Mouse (Mus musculus) retina, embryonic 14.5 days (tissue): ENCODE results near the gene 1700020N01Rik.

Experiments used
- DNase-seq: peaks from one replicate; pipeline ENCODE4 v3.0.0-alpha.2; 2015; ENCODE audit warnings: low spot score

The 1700020N01Rik gene

DNA sequence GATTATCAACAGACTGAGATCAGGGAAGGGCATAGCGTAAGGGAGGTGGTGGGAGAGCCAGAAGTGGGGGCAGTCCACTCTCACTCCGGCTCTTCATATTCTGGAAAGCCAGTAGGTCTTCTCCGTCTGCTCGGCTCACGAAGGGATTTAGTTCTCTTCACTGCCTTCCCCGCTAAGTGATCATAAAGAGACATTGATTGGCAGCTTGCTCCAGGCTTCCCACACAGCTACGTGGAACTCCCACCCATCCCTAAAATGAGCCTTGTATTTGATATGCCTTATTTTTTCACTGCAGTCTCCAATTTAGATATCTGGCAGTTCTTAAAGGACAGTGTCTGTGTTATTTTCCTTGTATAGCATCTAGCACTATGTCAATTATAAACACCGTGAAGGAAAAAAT, 11.5 kb downstream of the 1700020N01Rik start:
- no peak for DNase-seq

DNA sequence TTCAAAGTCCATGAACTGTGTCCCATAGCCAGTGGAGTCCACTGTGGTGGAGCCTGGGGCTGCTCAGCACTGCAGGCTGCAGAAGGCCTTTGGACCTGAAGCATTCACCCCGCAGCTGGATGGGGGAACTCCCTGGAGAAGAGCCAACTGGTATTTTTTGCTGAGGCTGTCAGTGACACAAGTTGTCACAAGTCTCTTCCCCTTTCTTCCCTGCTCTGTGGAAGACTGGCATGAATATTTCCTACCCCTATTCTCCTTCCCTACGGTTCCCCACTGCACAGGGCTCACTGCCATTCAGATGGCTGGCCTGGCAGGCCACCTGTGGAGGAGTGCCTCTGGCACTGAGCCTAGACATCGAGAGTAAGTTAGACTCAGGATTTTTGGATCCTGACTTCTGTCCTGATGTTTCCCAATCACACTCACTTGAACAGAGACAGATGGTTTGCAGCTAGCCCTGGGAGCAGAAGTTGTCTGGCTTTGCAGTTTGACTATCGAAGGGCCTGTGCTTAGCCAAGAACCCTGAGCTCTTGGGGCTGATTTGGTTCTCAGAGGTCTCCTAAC, 12.1 kb downstream of the 1700020N01Rik start:
- no peak for DNase-seq

DNA sequence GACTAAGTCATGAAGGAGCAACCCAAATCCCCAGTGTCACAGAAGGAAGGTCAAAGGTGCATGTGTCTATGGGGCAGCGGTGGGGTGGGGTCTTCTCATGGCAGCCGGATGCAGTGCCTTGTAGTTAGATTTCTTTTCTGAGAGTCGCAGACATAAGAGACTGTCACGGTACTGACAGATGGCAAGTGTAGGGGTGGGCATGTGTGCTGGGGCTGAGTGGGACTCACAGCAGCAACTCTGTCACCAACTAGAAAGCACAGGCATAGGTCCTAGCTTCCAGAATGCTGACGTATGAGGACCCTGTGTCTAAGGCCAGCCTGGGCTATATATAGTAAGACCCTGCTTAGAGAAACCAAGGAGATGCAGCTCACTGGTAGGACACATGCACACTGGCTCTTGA, 12.7 kb downstream of the 1700020N01Rik start:
- DNase-seq: no peak

DNA sequence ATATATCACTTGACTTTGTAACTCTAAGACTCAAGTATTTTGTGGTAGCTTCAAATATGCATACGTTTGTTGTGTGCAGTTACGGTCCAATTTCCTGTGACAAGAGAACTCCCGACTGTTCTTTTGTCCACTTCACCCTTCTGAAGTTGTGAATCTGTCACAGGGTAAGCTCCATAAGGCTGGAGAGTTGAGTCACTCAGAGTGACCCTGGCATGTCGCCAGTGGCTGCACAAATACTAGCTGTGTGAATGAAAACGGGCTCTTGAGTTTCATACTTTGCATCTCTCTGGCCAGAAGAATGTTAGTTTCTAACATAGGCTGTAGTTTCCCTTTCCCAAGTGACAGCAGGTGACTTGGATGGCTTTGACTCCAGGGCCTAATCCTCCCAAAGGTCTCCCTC, 14.0 kb downstream of the 1700020N01Rik start:
- DNase-seq: no peak

DNA sequence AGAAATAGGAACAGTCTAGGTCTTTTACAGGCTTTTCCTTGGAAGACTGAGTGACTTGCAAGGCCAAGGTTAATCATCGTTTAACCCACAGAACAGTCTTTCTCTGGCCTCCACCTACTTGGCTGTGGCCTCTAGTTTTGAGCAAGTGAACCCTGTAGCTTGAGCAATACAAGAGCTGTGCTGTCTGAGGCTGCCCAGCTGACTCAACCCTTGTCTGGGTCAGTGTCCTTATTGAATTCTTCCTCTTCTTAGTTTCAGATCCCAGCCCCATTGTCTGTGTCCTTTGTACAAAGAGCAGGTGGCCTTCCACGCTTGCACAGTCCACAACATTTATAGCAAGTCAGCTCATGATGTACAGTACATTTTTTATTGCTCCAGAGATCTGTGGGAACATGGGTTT, 16.6 kb downstream of the 1700020N01Rik start:
- no peak for DNase-seq

DNA sequence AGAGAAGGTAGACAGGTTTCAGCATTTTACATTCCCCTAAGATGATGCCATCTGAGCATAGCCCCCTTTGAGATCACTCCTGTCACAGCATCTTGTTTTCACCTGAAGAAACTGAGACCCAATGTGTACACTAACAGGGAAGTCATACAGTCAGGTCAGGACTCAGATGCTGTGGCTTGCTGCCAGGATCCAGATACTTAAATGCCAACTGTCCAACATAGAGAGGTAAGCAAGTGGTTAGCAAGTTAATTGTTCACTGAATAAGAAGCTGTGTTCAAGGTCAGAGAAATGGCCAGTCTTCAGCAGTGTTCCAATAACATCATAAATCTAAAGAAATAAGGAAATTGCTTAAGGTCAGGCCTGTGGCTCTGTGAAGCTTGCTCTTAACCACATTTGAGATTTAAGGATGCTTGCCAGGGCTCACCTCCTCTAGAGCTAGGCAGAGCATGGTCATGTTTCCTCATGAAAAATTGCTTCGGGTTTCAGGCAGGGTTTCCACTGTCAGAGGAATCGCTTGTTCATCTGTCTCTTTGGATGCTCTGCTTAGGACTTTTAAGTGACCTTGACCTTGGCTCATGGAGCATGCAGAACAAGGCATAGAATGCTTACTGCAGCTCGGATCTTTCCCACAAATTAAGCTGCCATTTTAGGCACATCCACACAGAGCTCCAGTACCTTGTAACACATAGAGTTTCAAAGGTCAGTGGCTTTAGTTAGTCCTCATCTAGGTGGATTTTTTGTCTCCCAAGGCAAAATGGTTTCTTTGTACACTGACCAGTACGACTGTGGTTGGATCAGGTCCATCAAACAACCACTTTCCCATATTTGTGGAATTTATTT, 20.3 kb downstream of the 1700020N01Rik start:
- DNase-seq: no peak

DNA sequence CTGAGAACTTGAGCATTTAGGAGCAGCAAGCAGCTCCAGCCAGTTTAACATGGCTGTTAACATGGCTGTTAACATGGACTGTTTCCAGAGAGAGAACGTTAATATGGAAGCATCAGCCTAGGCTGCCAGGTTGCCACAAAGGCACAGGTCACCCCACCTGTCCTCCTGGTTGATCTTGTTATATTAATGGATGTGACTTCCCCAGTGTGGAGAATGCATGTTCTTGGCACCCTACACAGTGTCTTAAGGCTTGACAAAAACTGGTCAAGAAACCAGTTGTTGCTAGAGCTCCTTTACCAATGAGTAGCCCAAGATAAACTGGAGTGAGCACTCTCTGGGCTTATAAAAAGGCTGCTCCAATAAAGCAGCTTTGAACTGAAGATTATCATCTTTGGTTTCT, 21.6 kb downstream of the 1700020N01Rik start:
- DNase-seq: no peak

DNA sequence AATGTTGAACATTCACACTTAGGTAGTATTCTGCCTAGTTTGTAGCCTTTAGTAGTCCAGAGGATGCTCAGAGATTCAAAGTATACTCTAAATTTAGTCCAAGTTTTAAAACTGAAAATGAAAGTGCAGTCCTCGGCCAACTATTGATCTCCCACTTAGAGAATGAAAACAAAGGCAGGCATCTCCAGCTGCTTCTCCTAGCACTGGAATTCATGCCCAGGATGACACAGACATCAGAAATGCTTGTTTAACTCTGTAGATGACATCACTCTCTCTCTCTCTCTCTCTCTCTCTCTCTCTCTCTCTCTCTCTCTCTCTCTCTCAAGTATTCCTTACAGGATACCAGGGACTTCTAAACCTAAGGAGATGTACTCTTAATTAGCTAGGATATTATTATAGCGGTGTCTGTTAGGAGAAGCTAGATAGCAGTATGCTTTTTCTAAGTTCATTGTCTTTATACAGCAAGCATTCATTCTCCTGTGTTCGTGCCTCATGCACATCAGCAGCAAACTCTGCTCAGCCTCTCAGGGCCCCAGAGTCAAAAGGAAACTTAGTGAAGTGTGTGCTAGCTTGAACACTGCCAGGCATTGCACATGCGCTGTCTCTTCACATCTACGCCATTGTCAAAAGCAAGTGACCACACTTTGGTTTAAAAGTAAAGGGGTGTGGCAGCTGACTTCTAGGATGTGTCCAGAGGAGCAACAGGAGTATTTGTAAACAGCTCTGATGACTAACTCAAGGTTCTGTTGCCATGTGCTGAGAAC, 26.0 kb downstream of the 1700020N01Rik start:
- DNase-seq: no peak

DNA sequence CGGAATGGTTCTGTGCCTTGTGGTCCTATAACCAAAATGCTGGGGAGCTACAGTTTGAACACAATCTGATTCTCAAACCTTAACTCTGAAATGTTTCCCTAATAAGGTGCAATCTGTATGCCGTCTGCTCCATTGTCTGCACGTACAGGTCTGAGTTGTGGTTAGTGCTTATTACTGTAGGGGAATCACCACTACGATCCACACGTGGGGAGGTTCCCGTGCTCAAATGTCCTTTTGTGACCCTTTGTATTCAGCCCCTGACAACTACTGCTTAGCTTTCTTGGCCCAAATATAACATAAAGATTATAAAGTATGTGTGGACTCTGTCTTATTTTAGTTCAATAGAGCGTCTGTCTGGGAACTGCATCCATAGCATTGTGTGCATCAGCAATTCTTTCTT, 29.1 kb downstream of the 1700020N01Rik start:
- DNase-seq: no peak

DNA sequence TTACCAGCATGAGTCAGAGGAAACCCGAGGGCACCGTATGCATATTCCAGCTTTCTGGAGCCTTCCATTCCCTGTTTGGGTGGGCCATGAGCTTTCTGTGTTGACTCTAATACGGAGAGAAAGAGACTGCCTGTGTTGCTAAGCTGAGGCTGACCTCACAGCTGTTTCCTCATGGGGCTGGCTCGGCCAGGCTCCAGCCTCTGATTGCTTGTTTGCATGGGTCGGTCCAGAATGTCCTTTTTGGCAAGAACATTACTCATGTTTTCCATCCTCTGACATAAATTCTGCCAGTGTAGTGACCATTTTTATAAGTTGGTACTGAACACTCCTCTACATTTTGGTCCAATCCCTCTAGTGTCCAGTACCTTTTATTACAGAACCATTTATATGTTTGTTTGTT, 35.6 kb downstream of the 1700020N01Rik start:
- no peak for DNase-seq

DNA sequence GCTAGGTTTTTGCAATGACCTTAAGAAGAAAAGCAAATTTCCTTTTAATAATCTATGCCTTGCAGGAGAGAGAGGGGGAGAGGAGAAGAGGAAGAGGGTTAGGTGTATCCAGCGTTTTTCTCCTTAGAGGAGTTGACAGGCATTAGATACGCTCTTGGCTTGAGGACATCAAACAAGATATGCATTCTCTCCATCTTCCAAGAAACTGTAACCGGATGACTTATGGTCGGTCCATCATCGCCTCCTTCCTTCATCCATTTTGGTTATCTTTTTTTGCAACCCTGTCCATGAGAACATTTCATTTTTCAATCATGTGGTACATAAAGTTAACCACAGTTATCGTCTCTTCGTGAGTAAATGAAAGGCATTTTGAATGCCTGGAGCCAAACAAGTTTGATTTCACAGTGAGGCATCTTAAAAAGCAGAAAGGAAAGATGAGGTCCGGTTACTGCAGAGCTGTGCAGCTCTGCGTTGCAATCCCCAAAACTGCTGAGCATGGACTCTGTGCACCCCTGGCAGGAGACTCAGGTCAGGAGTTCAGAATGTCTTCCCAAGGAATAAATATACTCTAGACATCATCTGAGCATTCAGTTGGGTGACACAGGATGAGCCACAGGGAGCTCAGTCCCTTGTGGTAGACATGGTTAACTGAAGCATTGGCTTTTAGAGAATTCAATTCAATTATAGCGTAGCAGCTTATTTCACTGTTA, 36.2 kb downstream of the 1700020N01Rik start:
- no peak for DNase-seq

DNA sequence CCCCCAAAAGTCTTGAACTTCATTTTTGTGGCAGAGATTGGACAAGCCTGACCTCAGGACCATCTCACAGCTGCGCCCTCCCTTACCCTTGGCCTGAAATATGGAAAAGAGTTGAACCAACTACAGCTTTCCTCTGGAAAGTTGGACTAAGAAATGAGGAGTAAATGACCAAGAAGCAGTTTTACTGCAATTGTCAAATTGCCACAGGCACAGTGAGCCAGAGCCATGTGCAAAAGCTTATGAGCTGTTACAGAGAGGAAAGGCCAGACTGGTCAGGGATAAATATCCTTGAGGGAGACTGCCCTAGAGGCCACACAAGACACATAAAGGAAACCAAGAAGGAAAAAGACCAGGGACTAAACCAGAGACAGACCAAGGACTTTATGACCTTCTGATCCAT, 38.5 kb downstream of the 1700020N01Rik start:
- DNase-seq: no peak

DNA sequence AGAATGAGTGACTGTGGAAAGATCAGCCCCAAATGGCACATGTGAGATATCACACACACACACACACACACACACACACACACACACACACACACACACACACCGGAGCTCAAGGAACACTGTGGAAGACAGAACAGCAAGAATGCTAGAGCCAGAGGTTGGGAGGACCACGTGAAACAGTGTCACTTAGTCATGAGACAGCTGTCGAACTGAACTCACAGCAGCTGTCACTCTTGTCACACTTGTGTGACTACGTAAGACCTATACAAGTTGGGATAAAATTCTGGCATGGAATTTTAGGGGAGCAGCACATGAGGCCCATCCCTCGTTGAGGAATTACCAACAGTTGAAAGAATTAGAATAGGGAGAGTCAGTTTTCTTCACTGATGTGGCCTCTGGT, 39.7 kb downstream of the 1700020N01Rik start:
- DNase-seq: no peak

DNA sequence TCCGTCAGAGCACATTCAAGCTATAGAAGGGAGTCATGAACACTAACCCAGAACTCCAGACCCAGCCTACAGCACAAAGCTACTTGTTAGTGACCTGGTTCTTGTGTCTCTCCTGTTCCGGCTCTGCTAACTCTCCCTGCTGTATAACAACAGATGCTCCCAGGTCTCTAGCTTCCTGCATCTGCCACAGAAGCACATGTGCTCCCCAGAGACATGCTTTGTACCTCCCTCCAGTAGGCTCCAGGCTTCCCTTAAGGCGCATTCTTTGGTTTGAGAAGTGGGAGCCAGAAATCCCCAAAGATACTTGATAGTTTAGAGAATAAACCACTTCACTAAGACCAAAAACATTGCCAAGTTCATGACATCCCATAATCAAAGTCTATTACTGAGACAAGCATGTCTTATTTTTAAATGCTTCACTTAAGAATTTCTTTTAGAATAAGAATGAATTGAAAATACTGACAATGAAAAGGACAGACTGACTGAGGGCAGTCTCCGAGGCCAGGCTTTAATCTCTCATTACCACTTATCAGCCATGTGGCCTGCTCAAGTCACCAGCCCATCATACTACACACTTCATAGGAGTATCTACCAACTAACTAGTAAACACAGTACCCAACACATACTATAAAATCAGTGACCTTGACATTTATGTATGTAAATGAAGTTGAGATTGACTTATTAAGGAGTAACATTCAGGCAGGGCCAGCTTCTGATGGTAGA, 43.2 kb downstream of the 1700020N01Rik start:
- no peak for DNase-seq

DNA sequence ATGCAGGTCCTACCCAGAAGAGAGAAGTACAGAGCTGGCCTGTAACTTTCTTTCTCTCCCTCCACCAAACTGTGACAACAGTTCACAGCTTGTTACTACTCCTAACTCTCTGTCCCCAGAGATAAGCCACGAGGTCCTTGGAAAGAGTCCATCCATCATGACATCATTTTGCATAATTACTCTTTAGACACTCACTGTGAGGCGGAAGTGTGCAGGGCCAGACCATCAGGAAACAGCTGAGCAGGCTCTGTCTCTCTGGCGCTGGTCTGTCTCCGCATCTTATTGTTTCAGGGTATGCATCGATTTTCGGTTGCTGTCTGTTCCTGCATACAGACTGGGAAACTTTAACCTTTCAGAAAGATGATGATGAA, 43.8 kb downstream of the 1700020N01Rik start:
- DNase-seq: no peak

DNA sequence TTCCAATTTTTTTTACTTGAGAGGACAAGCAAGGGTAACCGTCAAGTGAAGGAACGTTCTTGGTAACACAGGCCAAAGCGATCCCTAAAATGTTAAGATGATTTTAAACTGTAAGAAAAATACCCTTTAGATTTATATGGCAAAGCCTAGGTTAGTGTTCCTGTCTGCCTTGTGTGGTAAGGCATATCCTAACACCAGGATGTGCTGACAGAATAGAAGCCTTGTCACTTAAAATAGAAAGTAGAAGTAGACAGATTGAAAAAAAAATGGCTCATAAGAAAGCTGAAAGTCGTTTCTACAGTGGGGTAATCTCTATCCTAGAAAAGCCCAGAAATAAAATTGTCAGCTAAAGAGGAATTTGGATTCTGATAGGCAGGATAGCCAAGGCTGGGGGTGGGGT, 58.4 kb downstream of the 1700020N01Rik start:
- no peak for DNase-seq

DNA sequence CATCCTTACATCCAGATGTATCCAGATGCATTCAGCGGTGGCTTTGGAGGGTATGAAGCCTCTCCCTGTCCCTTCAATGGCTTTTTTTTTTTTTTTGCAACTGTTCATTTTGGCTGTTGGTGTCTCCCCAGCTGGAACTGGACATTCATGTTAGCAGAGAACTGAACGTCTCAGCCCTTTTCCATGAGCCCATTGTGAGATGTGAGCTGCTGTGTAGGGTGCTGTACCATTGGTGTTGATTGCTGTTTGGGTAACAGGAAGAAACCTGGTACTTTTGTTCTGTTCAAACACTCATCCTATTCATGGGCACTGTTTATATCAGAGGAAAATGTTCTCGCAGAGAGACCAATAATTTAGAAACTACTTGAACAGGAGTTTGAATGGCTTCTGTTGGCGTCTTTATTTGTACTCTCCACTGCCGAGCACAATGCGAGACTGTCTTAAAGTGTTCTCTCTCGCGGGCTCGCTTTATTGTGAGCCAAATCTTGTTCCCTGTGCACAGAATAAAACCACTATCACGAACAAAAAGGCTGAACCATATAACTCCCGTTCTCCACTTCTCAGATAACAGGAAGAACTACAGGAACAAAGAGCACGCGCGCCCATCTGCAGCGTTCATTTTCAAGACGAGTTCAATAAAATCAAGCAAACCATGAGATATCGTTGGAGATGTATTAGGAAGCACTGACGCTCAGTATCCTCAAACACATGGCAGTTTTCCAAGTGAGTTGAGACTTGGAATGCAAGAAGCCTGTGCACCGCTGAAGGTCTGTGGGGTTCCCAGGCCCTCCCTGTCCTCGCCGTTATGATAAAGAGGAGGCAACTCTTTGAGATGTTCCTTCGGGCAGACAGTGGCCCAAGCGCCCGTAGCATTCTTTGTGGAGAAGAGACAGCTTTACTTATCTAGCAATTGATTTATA, 59.7 kb downstream of the 1700020N01Rik start:
- DNase-seq: no peak

DNA sequence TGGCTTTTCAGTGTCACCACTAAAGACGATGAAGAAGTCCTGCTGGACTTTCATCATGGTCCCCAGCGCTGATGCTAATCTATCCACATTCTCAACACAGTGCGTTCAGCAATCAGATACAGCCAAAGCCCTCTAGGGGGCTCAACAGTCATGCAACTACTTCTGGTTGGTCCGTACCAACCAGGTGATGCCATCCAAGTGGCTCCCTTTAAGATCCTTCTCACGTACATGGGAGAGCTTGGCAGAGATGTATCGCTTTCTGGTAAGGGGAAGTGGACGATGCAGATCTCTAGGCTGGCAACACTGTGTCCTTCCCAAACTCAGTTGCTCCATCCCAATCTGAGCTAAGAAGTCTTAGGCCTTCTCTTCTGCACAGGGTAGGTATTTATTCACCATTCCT, 60.5 kb downstream of the 1700020N01Rik start:
- no peak for DNase-seq

DNA sequence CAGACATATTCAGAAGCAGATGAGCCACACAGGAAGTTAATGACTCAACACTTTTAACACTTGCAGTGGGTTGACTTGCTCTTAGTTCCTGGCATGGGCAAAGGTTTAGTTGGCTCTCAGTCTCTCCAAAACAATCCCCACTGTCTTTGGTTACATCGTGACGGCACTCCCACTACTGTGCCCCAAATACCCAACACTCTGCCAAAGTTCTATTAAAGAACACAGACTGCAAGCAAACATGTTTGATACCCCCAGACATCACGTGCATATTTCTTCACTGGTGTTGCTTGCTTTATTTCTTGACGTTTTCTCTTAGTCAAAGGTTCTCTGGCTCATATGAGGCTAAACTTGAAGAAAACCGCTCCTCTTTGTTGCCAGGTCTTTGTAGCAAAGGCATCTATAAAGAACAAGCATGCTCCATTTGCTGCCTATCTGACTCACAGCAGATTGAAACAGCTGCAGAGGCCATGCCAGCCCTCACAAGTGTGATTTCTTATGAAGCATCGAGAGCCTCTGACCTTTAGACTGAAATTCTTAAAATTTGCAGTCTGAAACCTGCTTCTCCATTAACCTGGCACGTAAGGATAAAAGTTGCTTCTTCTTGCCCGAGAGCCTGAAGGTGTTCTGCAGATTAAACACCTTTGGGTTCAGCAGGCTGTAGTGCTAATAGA, 66.8 kb downstream of the 1700020N01Rik start:
- DNase-seq: no peak

DNA sequence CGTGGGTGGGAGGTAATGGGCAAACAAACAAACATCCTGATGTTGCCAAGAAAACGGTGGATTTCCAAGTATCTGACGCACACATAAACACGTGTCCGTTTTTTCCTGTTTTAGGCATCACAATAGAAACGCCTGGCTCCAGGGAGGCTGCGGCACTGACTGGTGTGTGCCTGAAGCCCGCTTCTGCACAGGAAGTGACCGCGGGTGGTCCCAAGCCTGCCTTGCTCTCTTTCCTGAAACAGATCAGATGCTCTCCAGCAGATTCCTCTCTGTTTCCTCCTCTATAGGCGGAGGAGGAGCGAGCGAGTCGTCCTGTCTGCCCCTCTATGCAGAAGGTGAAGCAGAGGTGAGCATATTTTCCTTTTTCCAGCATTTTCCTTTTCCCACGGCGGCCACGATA, 76.0 kb downstream of the 1700020N01Rik start:
- DNase-seq: no peak
